9 mouse cellular contexts compared by ENCODE assay signal in the genomic region with DNA sequence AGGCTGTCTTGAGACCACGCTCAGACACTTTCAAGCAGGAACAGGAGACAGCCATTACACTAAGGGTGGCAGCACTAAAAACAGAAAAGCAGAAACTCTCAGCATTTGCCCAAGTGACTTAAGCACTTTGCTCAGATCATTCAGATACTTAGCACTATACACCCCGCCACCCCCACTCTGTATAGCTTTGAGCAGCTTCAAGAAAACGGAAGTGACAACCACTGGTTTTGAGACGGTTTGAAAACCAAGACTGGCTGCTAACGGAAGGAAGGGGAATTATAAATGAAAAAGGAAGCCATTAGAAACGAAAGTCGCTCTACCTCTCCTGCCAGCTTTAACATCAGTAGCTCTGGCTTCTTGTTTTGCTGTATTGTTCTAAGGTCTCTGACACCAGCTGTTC. TPM values are rescaled to one million over a fixed set of nuclear protein-coding genes. Genes with fewer than 3 reads are reported as not detected.
DNase-seq lines count a peak whose midpoint lies in the region; ATAC-seq and TF ChIP-seq lines count a peak whose summit lies in the region.
"Had no signal": no experiment of that assay in that cellular context is flagged by ENCODE, and none has a peak within 500 bp of the region (broad histone marks: within the 10 kb centered on the region; RNA-seq: fewer than 3 reads in every experiment).

No protein-coding gene starts in this region.

- H3K4me2 ChIP-seq in liver, postnatal 0 days (ENCODE audit: low read depth, low read length): peak overlapping the region; percentile 88
- no peak overlapping the region for H3K4me2 ChIP-seq in forebrain, embryonic 11.5 days (ENCODE audit: low read depth, low read length, severe bottlenecking)
- no peak overlapping the region for H3K4me2 ChIP-seq in midbrain, embryonic 11.5 days
- H3K4me2 ChIP-seq: hindbrain, embryonic 15.5 days had no signal

- peak overlapping the region; percentile 92 for H3K27ac ChIP-seq in liver, postnatal 0 days (ENCODE audit: low read depth)
- peak overlapping the region; percentile 97 for H3K27ac ChIP-seq in spleen, adult 2 months (ENCODE audit: insufficient read depth, low read length)
- H3K27ac ChIP-seq in forebrain, embryonic 11.5 days (ENCODE audit: low read depth, low read length): no peak overlapping the region
- H3K27ac ChIP-seq in midbrain, embryonic 11.5 days (ENCODE audit: low read depth, low read length): no peak overlapping the region
- H3K27ac ChIP-seq: hindbrain, embryonic 15.5 days had no signal

- TF ChIP-seq POLR2A in spleen, adult 2 months (IDR thresholded peaks at IDR 0.05; ENCODE audit: low read depth, low read length): peak; percentile 3; the same call in 1 of the 2 replicates

- H3K9ac ChIP-seq in liver, postnatal 0 days (replicated peaks): peak overlapping the region; percentile 49
- H3K9ac ChIP-seq in forebrain, embryonic 11.5 days (ENCODE audit: low read length): no peak overlapping the region
- no peak overlapping the region for H3K9ac ChIP-seq in midbrain, embryonic 11.5 days (ENCODE audit: low read length)
- H3K9ac ChIP-seq: hindbrain, embryonic 15.5 days had no signal

- no peak for TF ChIP-seq EP300 in liver, postnatal 0 days (IDR thresholded peaks at IDR 0.05; ENCODE audit: low read depth)

- peaks cover 66% of the 10 kb centered on the region for H3K4me1 ChIP-seq in liver, postnatal 0 days (ENCODE audit: insufficient read depth)
- H3K4me1 ChIP-seq in spleen, adult 2 months (ENCODE audit: control insufficient read depth, insufficient read depth, insufficient read length): peaks cover 44% of the 10 kb centered on the region
- H3K4me1 ChIP-seq in forebrain, embryonic 11.5 days (replicated peaks; ENCODE audit: control insufficient read depth, insufficient read depth, low read length): peaks cover 9% of the 10 kb centered on the region; the same call in 1 of the 2 replicates
- H3K4me1 ChIP-seq in midbrain, embryonic 11.5 days (ENCODE audit: control insufficient read depth, insufficient read depth, low read length): peaks cover 13% of the 10 kb centered on the region

- peak; percentile 70 for ATAC-seq in activated CD4-positive, CD25-positive, alpha-beta regulatory T cell, adult 4 months
- peak; percentile 30; the same call in 1 of the 2 replicates for ATAC-seq in liver, postnatal 0 days
- no peak for ATAC-seq in forebrain, embryonic 11.5 days (replicated peaks; ENCODE audit: low FRiP score)
- no peak for ATAC-seq in midbrain, embryonic 11.5 days (ENCODE audit: low FRiP score)

- H3K4me3 ChIP-seq in liver, postnatal 0 days (ENCODE audit: low read depth, low read length): peak overlapping the region; percentile 24
- H3K4me3 ChIP-seq in spleen, adult 2 months (ENCODE audit: extremely low read depth, insufficient read depth, insufficient read length): peak overlapping the region; percentile 38
- no peak overlapping the region for H3K4me3 ChIP-seq in forebrain, embryonic 11.5 days (ENCODE audit: low read depth, low read length)
- H3K4me3 ChIP-seq in midbrain, embryonic 11.5 days (ENCODE audit: low read depth, low read length): no peak overlapping the region
- H3K4me3 ChIP-seq: hindbrain, embryonic 15.5 days had no signal

- H3K9me3 ChIP-seq in liver, postnatal 0 days (ENCODE audit: low read length): no peaks in the 10 kb centered on the region
- no peaks in the 10 kb centered on the region for H3K9me3 ChIP-seq in forebrain, embryonic 11.5 days (ENCODE audit: control insufficient read depth, low read length)
- no peaks in the 10 kb centered on the region for H3K9me3 ChIP-seq in midbrain, embryonic 11.5 days (ENCODE audit: control insufficient read depth, low read length)
- H3K9me3 ChIP-seq: hindbrain, embryonic 15.5 days had no signal

- TF ChIP-seq CTCF in liver, postnatal 0 days (IDR thresholded peaks at IDR 0.05; ENCODE audit: low read depth): no peak
- no peak for TF ChIP-seq CTCF in spleen, adult 2 months (IDR thresholded peaks at IDR 0.05; ENCODE audit: extremely low read depth, insufficient read depth, insufficient read length, insufficient replicate concordance)

- no peaks in the 10 kb centered on the region for H3K27me3 ChIP-seq in liver, postnatal 0 days (ENCODE audit: insufficient read depth, low read length)
- H3K27me3 ChIP-seq in spleen, adult 2 months (ENCODE audit: control insufficient read depth, insufficient read depth, low read length): no peaks in the 10 kb centered on the region
- no peaks in the 10 kb centered on the region for H3K27me3 ChIP-seq in forebrain, embryonic 11.5 days (ENCODE audit: control insufficient read depth, insufficient read depth, low read length)
- H3K27me3 ChIP-seq in midbrain, embryonic 11.5 days (ENCODE audit: control insufficient read depth, insufficient read depth, low read length): no peaks in the 10 kb centered on the region
- H3K27me3 ChIP-seq: hindbrain, embryonic 15.5 days had no signal

- peak; percentile 31 for DNase-seq in kidney, adult 9 months
- no peak for DNase-seq in kidney, adult 18-20 months
- peak; percentile 54 for DNase-seq in liver, postnatal 0 days
- peak; percentile 77 to 87 for DNase-seq in spleen, adult 2 months (ENCODE audit: low read depth in 1 of 2, low spot score in 2 of 2)
- DNase-seq in forebrain, embryonic 11.5 days (ENCODE audit: low spot score): no peak
- DNase-seq in midbrain, embryonic 11.5 days (ENCODE audit: low spot score, missing footprints): no peak
- DNase-seq in gastrocnemius, postnatal 4 days (ENCODE audit: low spot score in 2 of 2): no peak

- 38% methylated on average over 7 of the region's 7 CpGs for whole genome bisulfite sequencing in liver, postnatal 0 days (ENCODE audit: insufficient replicate concordance)
- 2% methylated on average over 7 of the region's 7 CpGs for WGBS in spleen, adult 2 months
- 92% methylated on average over 7 of the region's 7 CpGs for WGBS in forebrain, embryonic 11.5 days
- WGBS in midbrain, embryonic 11.5 days: 92% methylated on average over 7 of the region's 7 CpGs

- H3K36me3 ChIP-seq in liver, postnatal 0 days (replicated peaks; ENCODE audit: insufficient read depth, low read length): peaks cover 12% of the 10 kb centered on the region
- no peaks in the 10 kb centered on the region for H3K36me3 ChIP-seq in spleen, adult 2 months (ENCODE audit: control insufficient read depth, insufficient read depth, low read length)
- H3K36me3 ChIP-seq in forebrain, embryonic 11.5 days (ENCODE audit: control insufficient read depth, insufficient read depth, low read length): no peaks in the 10 kb centered on the region; the same call in 1 of the 2 replicates
- H3K36me3 ChIP-seq in midbrain, embryonic 11.5 days (ENCODE audit: control insufficient read depth, insufficient read depth, low read length): no peaks in the 10 kb centered on the region; the same call in 1 of the 2 replicates

RNA-seq across cellular contexts. Expression of a gene that starts 5.0 kb away (rescaled TPM):
- polyA plus RNA-seq in activated CD4-positive, CD25-positive, alpha-beta regulatory T cell, adult 4 months (2017; shearing (Covaris generic)): 10 to 100 TPM; 10.6 to 11.1 TPM
- 3.8 and 4.5 TPM in 2 replicates for polyA plus RNA-seq in liver, postnatal 0 days (2015; fragmentation: Nextera tagmentation; extraction: Ambion mirVana)
- polyA plus RNA-seq in spleen, adult 2 months (2012; rRNA removed): 136 and 159 TPM in 2 replicates
- 6.6 and 7.1 TPM in 2 replicates for polyA plus RNA-seq in forebrain, embryonic 11.5 days (2014; fragmentation: Nextera tagmentation; extraction: Ambion mirVana)
- polyA plus RNA-seq in midbrain, embryonic 11.5 days (2014; fragmentation: Nextera tagmentation; extraction: Ambion mirVana): 4.4 and 6.1 TPM in 2 replicates
- total RNA-seq in gastrocnemius, postnatal 4 days (2021): 10 to 100 TPM; 72.0 to 76.5 TPM

RNA-seq across cellular contexts. Expression of a gene that starts 22.6 kb away (rescaled TPM):
- polyA plus RNA-seq in activated CD4-positive, CD25-positive, alpha-beta regulatory T cell, adult 4 months (2017; shearing (Covaris generic)): 1 to 10 TPM; 3.0 to 4.1 TPM
- polyA plus RNA-seq in liver, postnatal 0 days (2015; fragmentation: Nextera tagmentation; extraction: Ambion mirVana): 31.8 and 35.4 TPM in 2 replicates
- polyA plus RNA-seq in spleen, adult 2 months (2012; rRNA removed): 31.9 and 32.7 TPM in 2 replicates
- 2.3 and 3.4 TPM in 2 replicates for polyA plus RNA-seq in forebrain, embryonic 11.5 days (2014; fragmentation: Nextera tagmentation; extraction: Ambion mirVana)
- polyA plus RNA-seq in midbrain, embryonic 11.5 days (2014; fragmentation: Nextera tagmentation; extraction: Ambion mirVana): 2.4 and 3.6 TPM in 2 replicates
- 1 to 10 TPM; 7.0 to 7.8 TPM for total RNA-seq in gastrocnemius, postnatal 4 days (2021)

RNA-seq across cellular contexts. Expression of a gene that starts 31.1 kb away (rescaled TPM):
- 10 to 100 TPM; 38.9 to 60.9 TPM for polyA plus RNA-seq in activated CD4-positive, CD25-positive, alpha-beta regulatory T cell, adult 4 months (2017; shearing (Covaris generic))
- 27.6 and 33.1 TPM in 2 replicates for polyA plus RNA-seq in liver, postnatal 0 days (2015; fragmentation: Nextera tagmentation; extraction: Ambion mirVana)
- 32.2 and 37.3 TPM in 2 replicates for polyA plus RNA-seq in spleen, adult 2 months (2012; rRNA removed)
- polyA plus RNA-seq in forebrain, embryonic 11.5 days (2014; fragmentation: Nextera tagmentation; extraction: Ambion mirVana): 115 TPM in 2 replicates
- 111 and 113 TPM in 2 replicates for polyA plus RNA-seq in midbrain, embryonic 11.5 days (2014; fragmentation: Nextera tagmentation; extraction: Ambion mirVana)
- 10 to 100 TPM; 25.7 to 27.8 TPM for total RNA-seq in gastrocnemius, postnatal 4 days (2021)

RNA-seq across cellular contexts. Expression of a gene that starts 36.6 kb away (rescaled TPM):
- polyA plus RNA-seq in activated CD4-positive, CD25-positive, alpha-beta regulatory T cell, adult 4 months (2017; shearing (Covaris generic)): not detected
- not detected in 2 replicates for polyA plus RNA-seq in liver, postnatal 0 days (2015; fragmentation: Nextera tagmentation; extraction: Ambion mirVana)
- polyA plus RNA-seq in spleen, adult 2 months (2012; rRNA removed): 0.84 and 1.3 TPM in 2 replicates
- 2.8 and 3.1 TPM in 2 replicates for polyA plus RNA-seq in forebrain, embryonic 11.5 days (2014; fragmentation: Nextera tagmentation; extraction: Ambion mirVana)
- 2.3 and 3.2 TPM in 2 replicates for polyA plus RNA-seq in midbrain, embryonic 11.5 days (2014; fragmentation: Nextera tagmentation; extraction: Ambion mirVana)
- 1 to 10 TPM; 6.7 to 7.3 TPM for total RNA-seq in gastrocnemius, postnatal 4 days (2021)

RNA-seq across cellular contexts. Expression of a gene that starts 49.9 kb away (rescaled TPM):
- polyA plus RNA-seq in activated CD4-positive, CD25-positive, alpha-beta regulatory T cell, adult 4 months (2017; shearing (Covaris generic)): not detected
- not detected in 2 replicates for polyA plus RNA-seq in liver, postnatal 0 days (2015; fragmentation: Nextera tagmentation; extraction: Ambion mirVana)
- 0.07 and 0.11 TPM in 2 replicates for polyA plus RNA-seq in spleen, adult 2 months (2012; rRNA removed)
- polyA plus RNA-seq in forebrain, embryonic 11.5 days (2014; fragmentation: Nextera tagmentation; extraction: Ambion mirVana): not detected in 2 replicates
- not detected in 2 replicates for polyA plus RNA-seq in midbrain, embryonic 11.5 days (2014; fragmentation: Nextera tagmentation; extraction: Ambion mirVana)
- total RNA-seq in gastrocnemius, postnatal 4 days (2021): not detected

Comparison
In these comparisons a context has a peak if more than half of its experiments do, and no peak if none do; other contexts are left out.
1. DNase-seq: peak in kidney, adult 9 months (single experiment), liver, postnatal 0 days (single experiment) and spleen, adult 2 months (2 of 2); none in kidney, adult 18-20 months (single experiment), forebrain, embryonic 11.5 days (single experiment), midbrain, embryonic 11.5 days (single experiment) and gastrocnemius, postnatal 4 days (0 of 2).
2. ATAC-seq: peak in activated CD4-positive, CD25-positive, alpha-beta regulatory T cell, adult 4 months (single experiment) and liver, postnatal 0 days (single experiment); none in forebrain, embryonic 11.5 days (single experiment) and midbrain, embryonic 11.5 days (single experiment).
3. H3K27ac ChIP-seq: peak in liver, postnatal 0 days (single experiment) and spleen, adult 2 months (single experiment); none in forebrain, embryonic 11.5 days (single experiment) and midbrain, embryonic 11.5 days (single experiment).
4. H3K4me3 ChIP-seq: peak in liver, postnatal 0 days (single experiment) and spleen, adult 2 months (single experiment); none in forebrain, embryonic 11.5 days (single experiment) and midbrain, embryonic 11.5 days (single experiment).
5. RNA of a gene that starts 5.0 kb away (polyA plus RNA-seq): 136 to 159 TPM in spleen, adult 2 months; 10.6 to 11.1 TPM in activated CD4-positive, CD25-positive, alpha-beta regulatory T cell, adult 4 months, 6.6 to 7.1 TPM in forebrain, embryonic 11.5 days, 4.4 to 6.1 TPM in midbrain, embryonic 11.5 days and 3.8 to 4.5 TPM in liver, postnatal 0 days; every median in the first group is over 10 times any median in the second.